ENCODE assay signal across 8 mouse cellular contexts in genomic region chr7:44892276-44892921, GRCm38 (mm10). TPM values are rescaled to one million over a fixed set of nuclear protein-coding genes. Genes with fewer than 3 reads are reported as not detected.
A peak's percentile ranks its signal among the peaks of the same experiment; 100 is the strongest.
DNase-seq lines count a peak whose midpoint lies in the region; ATAC-seq lines count a peak whose summit lies in the region.

Gene Med25 (minus strand): TSS chr7:44892712.

- peak within 1 kb of the TSS; percentile 64 to 75 for H3K4me3 ChIP-seq in heart, embryonic 14.5 days (ENCODE audit: control insufficient read depth in 1 of 2, insufficient read depth in 1 of 2, low read depth in 1 of 2, low read length in 2 of 2)
- peak within 1 kb of the TSS; percentile 86 for H3K4me3 ChIP-seq in liver, embryonic 13.5 days (replicated peaks)
- peak within 1 kb of the TSS; percentile 92 for H3K4me3 ChIP-seq in stomach, embryonic 16.5 days (replicated peaks; ENCODE audit: low read length)

- peak within 1 kb of the TSS; percentile 85 for H3K9ac ChIP-seq in heart, embryonic 14.5 days (ENCODE audit: low read length)
- peak within 1 kb of the TSS; percentile 89 for H3K9ac ChIP-seq in liver, embryonic 13.5 days
- H3K9ac ChIP-seq in stomach, embryonic 16.5 days (ENCODE audit: low read length): peak within 1 kb of the TSS; percentile 94

- peaks cover 26 to 55% of the 10 kb centered on the region in 2 experiments for H3K4me1 ChIP-seq in heart, embryonic 14.5 days (ENCODE audit: control insufficient read depth in 2 of 2, insufficient read depth in 2 of 2, low read length in 2 of 2)
- peaks cover 75% of the 10 kb centered on the region for H3K4me1 ChIP-seq in liver, embryonic 13.5 days (replicated peaks)
- peaks cover 37% of the 10 kb centered on the region for H3K4me1 ChIP-seq in stomach, embryonic 16.5 days (ENCODE audit: control insufficient read depth, insufficient read depth, low read length)

- H3K4me2 ChIP-seq in heart, embryonic 14.5 days (ENCODE audit: low read length): peak within 1 kb of the TSS; percentile 89
- peak within 1 kb of the TSS; percentile 90 for H3K4me2 ChIP-seq in liver, embryonic 13.5 days
- H3K4me2 ChIP-seq in stomach, embryonic 16.5 days (ENCODE audit: low read depth, low read length): peak within 1 kb of the TSS; percentile 92

- peak; percentile 79 for DNase-seq in c-Kit-negative CD71-positive TER-119-positive erythroid progenitor cells, embryonic 14.5 days (ENCODE audit: low read depth, low spot score)
- peak; percentile 98 for DNase-seq in fibroblast of lung, adult 2 months (ENCODE audit: low read depth)
- peak; percentile 96 for DNase-seq in kidney, postnatal 14 days
- peak; percentile 83 for DNase-seq in liver, embryonic 13.5 days
- DNase-seq in neural tube, embryonic 10.5 days (ENCODE audit: extremely low spot score, low spot score): peak; percentile 95

- H3K27ac ChIP-seq in heart, embryonic 14.5 days (replicated peaks in 1 of 2; ENCODE audit: control insufficient read depth in 1 of 2, insufficient read depth in 1 of 2, low read depth in 2 of 2, low read length in 2 of 2): peak within 1 kb of the TSS; percentile 87 to 93
- H3K27ac ChIP-seq in liver, embryonic 13.5 days: peak within 1 kb of the TSS; percentile 91
- H3K27ac ChIP-seq in stomach, embryonic 16.5 days (ENCODE audit: low read length): peak within 1 kb of the TSS; percentile 98

- peaks cover 23% of the 10 kb centered on the region for H3K36me3 ChIP-seq in heart, embryonic 14.5 days (ENCODE audit: control insufficient read depth, insufficient read depth, low read length)
- H3K36me3 ChIP-seq in liver, embryonic 13.5 days: peaks cover 21% of the 10 kb centered on the region
- no peaks in the 10 kb centered on the region for H3K36me3 ChIP-seq in stomach, embryonic 16.5 days (ENCODE audit: control insufficient read depth, insufficient read depth, low read length)

- WGBS in heart, embryonic 14.5 days: under 1% methylated on average over 56 of the region's 56 CpGs
- WGBS in liver, embryonic 13.5 days (ENCODE audit: insufficient replicate concordance): under 1% methylated on average over 56 of the region's 56 CpGs
- under 1% methylated on average over 56 of the region's 56 CpGs for WGBS in stomach, embryonic 16.5 days

- ATAC-seq in CD4-positive, CD25-positive, alpha-beta regulatory T cell, adult 4 months: peak; percentile 38
- ATAC-seq in heart, embryonic 14.5 days (ENCODE audit: insufficient number of reproducible peaks, insufficient read depth, low FRiP score, low read depth): peak; percentile 56
- ATAC-seq in liver, embryonic 13.5 days (ENCODE audit: low read depth): peak; percentile 75
- peak; percentile 79 for ATAC-seq in stomach, embryonic 16.5 days (ENCODE audit: insufficient read depth, low FRiP score)

- no peaks in the 10 kb centered on the region for H3K9me3 ChIP-seq in heart, embryonic 14.5 days (ENCODE audit: control insufficient read depth, low read length)
- H3K9me3 ChIP-seq in liver, embryonic 13.5 days (replicated peaks): no peaks in the 10 kb centered on the region
- H3K9me3 ChIP-seq in stomach, embryonic 16.5 days (replicated peaks; ENCODE audit: control insufficient read depth, low read length): no peaks in the 10 kb centered on the region

- no peaks in the 10 kb centered on the region for H3K27me3 ChIP-seq in heart, embryonic 14.5 days (ENCODE audit: control insufficient read depth, insufficient read depth, low read length)
- H3K27me3 ChIP-seq in liver, embryonic 13.5 days: no peaks in the 10 kb centered on the region
- no peaks in the 10 kb centered on the region for H3K27me3 ChIP-seq in stomach, embryonic 16.5 days (ENCODE audit: control insufficient read depth, insufficient read depth, low read length)

RNA-seq across cellular contexts. Expression of gene Med25, which starts in this region (rescaled TPM):
- polyA plus RNA-seq in CD4-positive, CD25-positive, alpha-beta regulatory T cell, adult 4 months (2017; shearing (Covaris generic)): 10 to 100 TPM in 1 of 2 experiments, 1 to 10 TPM in 1; 9.1 to 10.9 TPM
- 52.6 and 59.5 TPM in 2 replicates for polyA plus RNA-seq in heart, embryonic 14.5 days (2014; fragmentation: Nextera tagmentation; extraction: Ambion mirVana)
- polyA plus RNA-seq in liver, embryonic 13.5 days (2015; fragmentation: Nextera tagmentation; extraction: Ambion mirVana): 47.2 and 51.2 TPM in 2 replicates
- polyA plus RNA-seq in stomach, embryonic 16.5 days (2015; fragmentation: Nextera tagmentation; extraction: Ambion mirVana): 89.9 and 94.0 TPM in 2 replicates

Comparison
In these comparisons a context has a peak if more than half of its experiments do, and no peak if none do; other contexts are left out.
1. Peak in every context shown above with its lines: DNase-seq, ATAC-seq, H3K4me3 ChIP-seq and H3K27ac ChIP-seq.